Mouse (Mus musculus) midbrain, postnatal 0 days (tissue): ENCODE measurements at regions not wholly inside any gene's neighbourhood (a gene's known extent, or its start where the extent isn't known, plus 50 kb on each side); places are given as distances from the start of the nearest gene placed in this dataset.

Source experiments
- ATAC-seq: fragments of 200-750 bp; cut with Nextera tagmentation; 2 replicates; pipeline ENCODE4 v1.8.0; 2017; ENCODE audit warnings: moderate number of reproducible peaks, mild to moderate bottlenecking, moderate TSS enrichment, moderate library complexity; ENCODE audit not compliant: low FRiP score
- DNase-seq: peaks from one replicate; pipeline ENCODE4 v3.0.0-alpha.2; 2015; ENCODE audit warnings: low spot score
- H3K27ac ChIP-seq: fragments of 300-500 bp; sonication (generic); 2 replicates; pipeline ENCODE4 v1.5.1; 2014; ENCODE audit warnings: low read depth, mild to moderate bottlenecking, low read length, mixed read lengths
- H3K27me3 ChIP-seq: fragments of 300-500 bp; sonication (generic); 2 replicates; pipeline ENCODE4 v1.6.1; 2014; ENCODE audit warnings: low read length, control low read depth, mixed read lengths; ENCODE audit not compliant: insufficient read depth
- H3K36me3 ChIP-seq: fragments of 300-500 bp; sonication (generic); 2 replicates; pipeline ENCODE4 v1.6.1; 2014; ENCODE audit warnings: low read length, control low read depth, mixed read lengths; ENCODE audit not compliant: insufficient read depth
- H3K4me1 ChIP-seq: fragments of 300-500 bp; sonication (generic); 2 replicates; pipeline ENCODE4 v1.6.1; 2014; ENCODE audit warnings: mild to moderate bottlenecking, control low read depth, antibody characterized with exemption, low read length, mixed read lengths; ENCODE audit not compliant: insufficient read depth
- H3K4me2 ChIP-seq: fragments of 300-500 bp; sonication (generic); 2 replicates; pipeline ENCODE4 v1.6.1; 2014; ENCODE audit warnings: low read depth, mild to moderate bottlenecking, low read length, mixed read lengths; ENCODE audit not compliant: poor library complexity, severe bottlenecking
- H3K4me3 ChIP-seq: fragments of 300-500 bp; sonication (generic); 2 replicates; pipeline ENCODE4 v1.5.1; 2014; ENCODE audit warnings: low read depth, mild to moderate bottlenecking, low read length, moderate library complexity
- H3K9ac ChIP-seq: fragments of 300-500 bp; sonication (generic); replicated peaks from 2 replicates; pipeline ENCODE4 v1.6.1; 2014; ENCODE audit warnings: mild to moderate bottlenecking, low read length, moderate library complexity, mixed read lengths; ENCODE audit not compliant: poor library complexity, severe bottlenecking
- H3K9me3 ChIP-seq: fragments of 300-500 bp; sonication (generic); 2 replicates; pipeline ENCODE4 v1.6.1; 2016; ENCODE audit warnings: low read length, control low read depth
- CTCF ChIP-seq: IDR thresholded peaks from 2 replicates; pipeline ENCODE4 v1.5.1; 2016; ENCODE audit warnings: antibody characterized with exemption, mild to moderate bottlenecking
- WGBS: fragments of 180-500 bp; shearing (Covaris S2); extraction: QIAGEN DNeasy Blood & Tissue Kit; methylation state at CpG from one replicate; pipeline ENCODE4 v1.1.7; 2014; 5-methylcytosine and 5-hydroxymethylcytosine counted together

- no peak for TF ChIP-seq CTCF
- DNase-seq (no peak), ATAC-seq (no peak)
- no peak overlapping the region for H3K9ac ChIP-seq
- no peaks in the 10 kb centered on the region; the same call in 1 of the 2 replicates for H3K27me3 ChIP-seq
- H3K36me3 ChIP-seq, result no peaks in the 10 kb centered on the region
- H3K4me1 ChIP-seq, result peaks cover 13% of the 10 kb centered on the region
- H3K4me3 ChIP-seq, result no peak overlapping the region
- WGBS, result 67% methylated on average over 6 of the region's 6 CpGs
- no peaks in the 10 kb centered on the region for H3K9me3 ChIP-seq
- H3K27ac ChIP-seq, result no peak overlapping the region
- H3K4me2 ChIP-seq, result no peak overlapping the region
These were observed 167.2 kb upstream of the Sulf2 start for GRCm38 (mm10) chr2:166322668-166323043.

- Histone ChIP-seq H3K27me3 (no peaks in the 10 kb centered on the region; the same call in 1 of the 2 replicates), H3K9me3 (no peaks in the 10 kb centered on the region), H3K4me2 (no peak overlapping the region), H3K4me1 (peaks cover 13% of the 10 kb centered on the region), H3K36me3 (no peaks in the 10 kb centered on the region), H3K9ac (no peak overlapping the region), H3K4me3 (no peak overlapping the region), H3K27ac (no peak overlapping the region)
- no peak for TF ChIP-seq CTCF
- ATAC-seq (no peak), DNase-seq (no peak)
- WGBS, result 87% methylated on average over 6 of the region's 6 CpGs
These were observed 166.7 kb upstream of the Sulf2 start for GRCm38 (mm10) chr2:166321992-166322667.

- 7% methylated on average over 10 of the region's 10 CpGs for whole genome bisulfite sequencing
- no peaks in the 10 kb centered on the region for H3K9me3 ChIP-seq
- no peak for TF ChIP-seq CTCF
- H3K27me3 ChIP-seq, result no peaks in the 10 kb centered on the region
- ATAC-seq (no peak), DNase-seq (peak; percentile 38)
- peaks cover 7% of the 10 kb centered on the region; the same call in 1 of the 2 replicates for H3K4me1 ChIP-seq
- no peak overlapping the region for H3K27ac ChIP-seq
- H3K4me3 ChIP-seq, result no peak overlapping the region
- H3K9ac ChIP-seq, result no peak overlapping the region
- H3K4me2 ChIP-seq, result no peak overlapping the region
- H3K36me3 ChIP-seq, result no peaks in the 10 kb centered on the region
These were observed 161.0 kb upstream of the Sulf2 start for GRCm38 (mm10) chr2:166316409-166316916.

- TF ChIP-seq CTCF, result no peak
- ATAC-seq (no peak), DNase-seq (no peak)
- Histone ChIP-seq H3K4me2 (no peak overlapping the region), H3K36me3 (no peaks in the 10 kb centered on the region), H3K27me3 (no peaks in the 10 kb centered on the region), H3K9me3 (no peaks in the 10 kb centered on the region), H3K4me3 (no peak overlapping the region), H3K4me1 (peaks cover 8% of the 10 kb centered on the region; the same call in 1 of the 2 replicates), H3K27ac (no peak overlapping the region), H3K9ac (no peak overlapping the region)
- 85% methylated on average over 5 of the region's 5 CpGs for WGBS
These were observed 155.0 kb upstream of the Sulf2 start for GRCm38 (mm10) chr2:166310438-166310837.

- Histone ChIP-seq H3K4me3 (no peak overlapping the region), H3K9ac (no peak overlapping the region), H3K27ac (no peak overlapping the region), H3K9me3 (no peaks in the 10 kb centered on the region), H3K4me2 (no peak overlapping the region), H3K36me3 (no peaks in the 10 kb centered on the region), H3K4me1 (peaks cover 13% of the 10 kb centered on the region; the same call in 1 of the 2 replicates), H3K27me3 (no peaks in the 10 kb centered on the region)
- TF ChIP-seq CTCF, result no peak
- no peak for DNase-seq
- WGBS, result 78% methylated on average over 2 of the region's 2 CpGs
- no peak for ATAC-seq
These were observed 154.4 kb upstream of the Sulf2 start for GRCm38 (mm10) chr2:166309882-166310281.

GRCm38 (mm10) chr2:166307551-166307950 is 152.1 kb upstream of the Sulf2 start:
- no peak overlapping the region for H3K9ac ChIP-seq
- DNase-seq (no peak), ATAC-seq (no peak)
- H3K27me3 ChIP-seq, result no peaks in the 10 kb centered on the region
- WGBS, result 29% methylated on average over 13 of the region's 13 CpGs
- H3K4me3 ChIP-seq, result no peak overlapping the region
- no peak for TF ChIP-seq CTCF
- no peaks in the 10 kb centered on the region for H3K36me3 ChIP-seq
- H3K9me3 ChIP-seq, result no peaks in the 10 kb centered on the region
- H3K4me2 ChIP-seq, result no peak overlapping the region
- peaks cover 13% of the 10 kb centered on the region; the same call in 1 of the 2 replicates for H3K4me1 ChIP-seq
- H3K27ac ChIP-seq, result no peak overlapping the region
